Mouse (Mus musculus) bone marrow, adult 2 months (tissue): ENCODE measurements around the gene Rgl2.

Experiments
- CTCF ChIP-seq: fragments of 200-500 bp; IDR thresholded peaks from 2 replicates; pipeline ENCODE4 v1.5.1; 2011; ENCODE audit warnings: low read length, control low read depth; ENCODE audit not compliant: control insufficient read depth, insufficient read depth
- POLR2A ChIP-seq: fragments of 200-500 bp; IDR thresholded peaks from 2 replicates; pipeline ENCODE4 v1.6.1; 2011; ENCODE audit warnings: low read depth, mild to moderate bottlenecking, control low read depth, low read length, borderline replicate concordance; ENCODE audit not compliant: control insufficient read depth

GRCm38 (mm10) chr17:33909869-33910250 is 19.5 kb upstream of the Rgl2 start:
- no peak for TF ChIP-seq POLR2A
- no peak for TF ChIP-seq CTCF
